Mouse (Mus musculus) lung, embryonic 15.5 days (tissue): Measurements from ENCODE around the gene Arhgef12. TPM values are rescaled to one million over a fixed set of nuclear protein-coding genes. Genes with fewer than 3 reads are reported as not detected.

Experiments
- ATAC-seq: fragments of 200-750 bp; cut with Nextera tagmentation; 2 replicates; pipeline ENCODE4 v1.8.0; 2017; ENCODE audit warnings: moderate number of reproducible peaks, borderline replicate concordance; ENCODE audit not compliant: low FRiP score, low TSS enrichment; ENCODE audit errors: extremely low read depth
- H3K27ac ChIP-seq: fragments of 300-500 bp; sonication (generic); 2 replicates; pipeline ENCODE4 v1.5.1; 2015; ENCODE audit warnings: moderate library complexity, mild to moderate bottlenecking, inconsistent platforms
- H3K27me3 ChIP-seq: fragments of 300-500 bp; sonication (generic); 2 replicates; pipeline ENCODE4 v1.6.1; 2015; ENCODE audit warnings: inconsistent platforms
- H3K36me3 ChIP-seq: fragments of 300-500 bp; sonication (generic); 2 replicates; pipeline ENCODE4 v1.6.1; 2015; ENCODE audit warnings: inconsistent platforms
- H3K4me1 ChIP-seq: fragments of 300-500 bp; sonication (generic); 2 replicates; pipeline ENCODE4 v1.6.1; 2015; ENCODE audit warnings: inconsistent platforms
- H3K4me2 ChIP-seq: fragments of 300-500 bp; sonication (generic); 2 replicates; pipeline ENCODE4 v1.6.1; 2015; ENCODE audit warnings: inconsistent platforms, mild to moderate bottlenecking, moderate library complexity
- H3K4me3 ChIP-seq: fragments of 300-500 bp; sonication (generic); 2 replicates; pipeline ENCODE4 v1.5.1; 2015; ENCODE audit warnings: mild to moderate bottlenecking, inconsistent platforms
- H3K9ac ChIP-seq: fragments of 300-500 bp; sonication (generic); 2 replicates; pipeline ENCODE4 v1.6.1; 2015; ENCODE audit warnings: inconsistent platforms
- H3K9me3 ChIP-seq: fragments of 300-500 bp; sonication (generic); 2 replicates; pipeline ENCODE4 v1.6.1; 2016; ENCODE audit warnings: inconsistent platforms
- WGBS: fragments of 180-500 bp; shearing (Covaris S2); methylation state at CpG from one replicate; pipeline ENCODE4 v1.1.7; 2015; 5-methylcytosine and 5-hydroxymethylcytosine counted together
- polyA plus RNA-seq: library from polyadenylated mRNA; unstranded; fragments of >200 nt; fragmentation: Nextera tagmentation; extraction: Ambion mirVana; gene quantifications from 2 replicates; pipeline ENCODE4 v1.2.1, GENCODE M21; 2015

Arhgef12 gene
- polyA plus RNA-seq, 1 experiment from 2014 or later = 14.3 TPM

DNA sequence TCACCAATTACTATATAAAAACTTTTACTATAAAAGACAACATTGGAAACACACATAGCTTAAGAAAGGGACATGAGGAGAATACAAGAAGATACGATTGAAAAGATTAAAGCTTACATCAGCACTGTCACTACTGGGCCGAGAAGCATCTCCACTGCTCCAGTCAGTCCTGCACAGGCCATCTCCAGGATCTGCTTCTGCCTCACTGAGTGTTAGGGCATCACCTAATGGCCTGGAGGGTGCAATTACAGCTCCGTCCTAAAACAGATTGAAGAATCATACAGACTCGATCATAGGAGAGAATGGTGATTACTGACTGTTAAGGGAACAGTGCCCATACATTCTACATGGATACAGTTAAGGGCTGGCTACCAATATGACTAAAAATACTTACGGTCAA is 91.3 kb downstream of the Arhgef12 start:
- WGBS = 88% methylated on average over 5 of the region's 5 CpGs
- Histone ChIP-seq H3K9ac (no peak overlapping the region), H3K9me3 (no peaks in the 10 kb centered on the region), H3K4me2 (no peak overlapping the region), H3K4me1 (no peaks in the 10 kb centered on the region), H3K4me3 (no peak overlapping the region), H3K27ac (no peak overlapping the region), H3K27me3 (no peaks in the 10 kb centered on the region), H3K36me3 (peaks cover 37% of the 10 kb centered on the region)
- no peak for ATAC-seq

GRCm38 (mm10) chr9:43015366-43015765 is 91.7 kb downstream of the Arhgef12 start:
- Histone ChIP-seq H3K27ac (no peak overlapping the region), H3K9ac (no peak overlapping the region), H3K27me3 (no peaks in the 10 kb centered on the region), H3K4me2 (no peak overlapping the region), H3K4me1 (no peaks in the 10 kb centered on the region), H3K36me3 (peaks cover 37% of the 10 kb centered on the region), H3K9me3 (no peaks in the 10 kb centered on the region), H3K4me3 (no peak overlapping the region)
- 72% methylated on average over 2 of the region's 2 CpGs for WGBS
- ATAC-seq = no peak

GRCm38 (mm10) chr9:43014886-43015285 is 92.2 kb downstream of the Arhgef12 start:
- Histone ChIP-seq H3K9me3 (no peaks in the 10 kb centered on the region), H3K27ac (no peak overlapping the region), H3K4me2 (no peak overlapping the region), H3K27me3 (no peaks in the 10 kb centered on the region), H3K9ac (no peak overlapping the region), H3K4me3 (no peak overlapping the region), H3K4me1 (no peaks in the 10 kb centered on the region), H3K36me3 (peaks cover 40% of the 10 kb centered on the region)
- 92% methylated on average over 1 of the region's 1 CpGs for WGBS
- no peak for ATAC-seq

DNA sequence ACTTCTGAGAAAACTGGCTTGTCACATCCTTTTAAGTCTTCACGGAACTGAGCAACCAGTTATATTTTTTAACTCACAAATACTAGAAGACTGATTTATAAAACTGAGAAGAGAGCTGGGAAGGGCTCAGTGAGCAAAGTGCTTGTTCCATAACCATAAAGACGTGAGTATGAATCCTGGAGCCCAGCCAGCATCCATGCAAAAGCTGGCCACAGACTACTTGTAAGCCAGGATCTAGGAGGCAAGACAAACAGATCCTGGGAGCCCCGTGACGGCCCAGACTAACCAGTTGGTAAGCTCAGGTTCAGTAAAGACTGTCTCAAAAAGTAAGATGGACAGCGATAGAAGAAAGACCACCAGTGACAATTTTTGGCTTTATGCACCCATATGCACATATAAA is 94.5 kb downstream of the Arhgef12 start:
- no peaks in the 10 kb centered on the region for H3K4me1 ChIP-seq
- no peak for ATAC-seq
- H3K36me3 ChIP-seq = peaks cover 43% of the 10 kb centered on the region
- H3K9ac ChIP-seq = no peak overlapping the region
- H3K9me3 ChIP-seq = no peaks in the 10 kb centered on the region
- no peak overlapping the region for H3K4me2 ChIP-seq
- H3K27me3 ChIP-seq = no peaks in the 10 kb centered on the region
- WGBS = 45% methylated on average over 5 of the region's 5 CpGs
- no peak overlapping the region for H3K27ac ChIP-seq
- no peak overlapping the region for H3K4me3 ChIP-seq

DNA sequence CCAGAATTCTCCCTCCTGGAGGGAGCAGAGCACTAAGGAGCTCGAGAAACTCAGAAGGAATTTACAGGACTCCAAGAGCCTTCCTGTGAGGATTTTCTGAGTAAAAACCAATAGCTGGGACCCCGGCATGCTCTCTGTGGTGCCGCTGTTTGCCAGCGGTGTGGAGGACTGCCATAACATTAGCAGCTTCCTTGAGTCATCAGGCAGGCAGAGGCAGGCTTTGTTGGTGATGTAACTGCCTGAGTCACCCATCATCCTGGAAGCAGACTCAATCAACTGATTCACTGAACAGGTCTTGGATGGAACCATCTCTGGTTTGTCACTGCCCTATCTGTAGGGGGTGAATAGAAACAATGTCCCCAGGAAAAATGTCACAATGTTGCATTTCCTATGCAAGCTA is 96.0 kb downstream of the Arhgef12 start:
- no peak for ATAC-seq
- H3K9ac ChIP-seq = no peak overlapping the region
- no peaks in the 10 kb centered on the region for H3K27me3 ChIP-seq
- H3K36me3 ChIP-seq = peaks cover 46% of the 10 kb centered on the region
- no peaks in the 10 kb centered on the region for H3K4me1 ChIP-seq
- H3K4me2 ChIP-seq = no peak overlapping the region
- no peak overlapping the region for H3K27ac ChIP-seq
- H3K4me3 ChIP-seq = no peak overlapping the region
- H3K9me3 ChIP-seq = no peaks in the 10 kb centered on the region
- WGBS = 81% methylated on average over 4 of the region's 4 CpGs

GRCm38 (mm10) chr9:43003881-43004280 is 103.2 kb downstream of the Arhgef12 start:
- 45% methylated on average over 5 of the region's 5 CpGs for WGBS
- no peak for ATAC-seq
- H3K4me3 ChIP-seq = no peak overlapping the region
- H3K4me1 ChIP-seq = peaks cover 15% of the 10 kb centered on the region
- H3K4me2 ChIP-seq = no peak overlapping the region
- no peak overlapping the region for H3K9ac ChIP-seq
- H3K27ac ChIP-seq = no peak overlapping the region
- H3K9me3 ChIP-seq = no peaks in the 10 kb centered on the region
- H3K36me3 ChIP-seq = peaks cover 63% of the 10 kb centered on the region
- no peaks in the 10 kb centered on the region for H3K27me3 ChIP-seq

- ATAC-seq = no peak
- H3K4me2 ChIP-seq = no peak overlapping the region
- peaks cover 15% of the 10 kb centered on the region for H3K4me1 ChIP-seq
- H3K27me3 ChIP-seq = no peaks in the 10 kb centered on the region
- 0 out of 2 replicates have a peak overlapping the region, but pooled peaks have one; percentile 17 for H3K27ac ChIP-seq
- peaks cover 67% of the 10 kb centered on the region for H3K36me3 ChIP-seq
- H3K4me3 ChIP-seq = no peak overlapping the region
- H3K9ac ChIP-seq = no peak overlapping the region
- no peaks in the 10 kb centered on the region for H3K9me3 ChIP-seq
- 70% methylated on average over 4 of the region's 4 CpGs for WGBS
Measured at GRCm38 (mm10) chr9:43003017-43003416, 104.0 kb downstream of the Arhgef12 start.

DNA sequence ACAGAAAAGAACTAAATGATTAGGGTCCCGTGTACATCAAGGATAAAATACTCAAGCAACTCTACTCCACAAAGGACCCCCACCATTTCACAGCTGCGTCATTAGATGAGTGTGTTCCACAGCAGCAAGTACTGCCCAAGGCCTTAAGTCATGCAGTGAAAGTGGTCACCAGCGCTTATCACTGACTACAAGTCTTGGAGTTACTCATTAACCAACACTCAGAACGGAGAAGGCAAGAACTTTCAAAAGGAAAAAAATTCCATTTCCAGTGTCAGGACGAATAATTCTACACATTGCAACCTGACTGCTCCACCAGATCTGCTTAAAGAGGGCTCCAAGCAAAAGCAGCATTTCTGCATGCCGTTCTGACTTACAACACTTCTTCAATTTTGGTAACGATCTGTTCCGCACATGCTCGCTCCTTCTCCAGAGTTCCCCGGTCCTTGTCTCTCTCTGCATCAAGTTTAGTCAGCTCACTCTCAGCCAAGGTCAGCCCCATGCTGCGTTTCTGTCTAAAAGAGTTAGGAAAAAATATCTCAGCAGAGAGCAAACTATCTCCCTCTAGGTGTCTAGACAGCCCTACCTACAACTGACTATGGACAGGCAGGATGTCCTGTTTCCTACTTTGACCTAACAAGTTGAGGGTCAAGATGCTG is 106.3 kb downstream of the Arhgef12 start:
- H3K27ac ChIP-seq = no peak overlapping the region
- WGBS = 68% methylated on average over 11 of the region's 11 CpGs
- no peak for ATAC-seq
- H3K4me3 ChIP-seq = no peak overlapping the region
- no peaks in the 10 kb centered on the region for H3K27me3 ChIP-seq
- H3K9me3 ChIP-seq = no peaks in the 10 kb centered on the region
- peaks cover 70% of the 10 kb centered on the region for H3K36me3 ChIP-seq
- H3K9ac ChIP-seq = no peak overlapping the region
- H3K4me2 ChIP-seq = no peak overlapping the region
- peaks cover 15% of the 10 kb centered on the region for H3K4me1 ChIP-seq

DNA sequence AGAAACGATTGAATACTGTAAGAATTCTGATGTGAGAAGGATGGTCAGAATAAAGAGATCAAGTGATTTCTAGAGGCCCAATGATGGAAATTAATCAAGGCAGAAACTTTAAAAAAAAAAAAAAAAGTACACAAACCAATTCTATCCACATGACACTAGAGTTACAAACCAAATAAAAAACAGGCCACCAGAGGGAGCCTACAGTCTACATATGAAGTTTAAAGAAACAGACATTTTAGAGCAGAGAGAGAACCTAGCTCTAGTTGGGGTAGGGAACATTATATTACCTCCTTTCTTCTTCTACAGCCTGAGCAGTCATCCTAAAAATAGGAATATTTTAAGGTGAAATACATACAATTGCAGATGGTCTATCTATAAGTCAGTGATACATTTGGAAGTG is 107.0 kb downstream of the Arhgef12 start:
- 94% methylated on average over 1 of the region's 1 CpGs for WGBS
- ATAC-seq = no peak
- Histone ChIP-seq H3K9ac (no peak overlapping the region), H3K9me3 (no peaks in the 10 kb centered on the region), H3K36me3 (peaks cover 71% of the 10 kb centered on the region), H3K4me1 (peaks cover 15% of the 10 kb centered on the region), H3K4me3 (no peak overlapping the region), H3K4me2 (no peak overlapping the region), H3K27me3 (no peaks in the 10 kb centered on the region), H3K27ac (no peak overlapping the region)

GRCm38 (mm10) chr9:42997526-42997925 is 109.5 kb downstream of the Arhgef12 start:
- WGBS = 85% methylated on average over 6 of the region's 6 CpGs
- no peak overlapping the region for H3K27ac ChIP-seq
- no peak overlapping the region for H3K9ac ChIP-seq
- no peaks in the 10 kb centered on the region for H3K9me3 ChIP-seq
- peaks cover 6% of the 10 kb centered on the region; the same call in 1 of the 2 replicates for H3K4me1 ChIP-seq
- no peak for ATAC-seq
- peaks cover 73% of the 10 kb centered on the region for H3K36me3 ChIP-seq
- H3K4me2 ChIP-seq = no peak overlapping the region
- no peak overlapping the region for H3K4me3 ChIP-seq
- no peaks in the 10 kb centered on the region for H3K27me3 ChIP-seq

- no peaks in the 10 kb centered on the region for H3K4me1 ChIP-seq
- H3K4me3 ChIP-seq = no peak overlapping the region
- no peak overlapping the region for H3K9ac ChIP-seq
- no peaks in the 10 kb centered on the region for H3K9me3 ChIP-seq
- WGBS = 85% methylated on average over 11 of the region's 11 CpGs
- no peaks in the 10 kb centered on the region for H3K27me3 ChIP-seq
- ATAC-seq = no peak
- H3K36me3 ChIP-seq = peaks cover 77% of the 10 kb centered on the region
- H3K4me2 ChIP-seq = no peak overlapping the region
- H3K27ac ChIP-seq = no peak overlapping the region
Measured at GRCm38 (mm10) chr9:42995298-42995697, 111.7 kb downstream of the Arhgef12 start.

GRCm38 (mm10) chr9:42994708-42995107 is 112.3 kb downstream of the Arhgef12 start:
- Histone ChIP-seq H3K4me2 (no peak overlapping the region), H3K27ac (no peak overlapping the region), H3K4me3 (no peak overlapping the region), H3K4me1 (no peaks in the 10 kb centered on the region), H3K27me3 (no peaks in the 10 kb centered on the region), H3K9ac (no peak overlapping the region), H3K9me3 (no peaks in the 10 kb centered on the region), H3K36me3 (peaks cover 76% of the 10 kb centered on the region)
- ATAC-seq = no peak
- WGBS = 76% methylated on average over 4 of the region's 4 CpGs

DNA sequence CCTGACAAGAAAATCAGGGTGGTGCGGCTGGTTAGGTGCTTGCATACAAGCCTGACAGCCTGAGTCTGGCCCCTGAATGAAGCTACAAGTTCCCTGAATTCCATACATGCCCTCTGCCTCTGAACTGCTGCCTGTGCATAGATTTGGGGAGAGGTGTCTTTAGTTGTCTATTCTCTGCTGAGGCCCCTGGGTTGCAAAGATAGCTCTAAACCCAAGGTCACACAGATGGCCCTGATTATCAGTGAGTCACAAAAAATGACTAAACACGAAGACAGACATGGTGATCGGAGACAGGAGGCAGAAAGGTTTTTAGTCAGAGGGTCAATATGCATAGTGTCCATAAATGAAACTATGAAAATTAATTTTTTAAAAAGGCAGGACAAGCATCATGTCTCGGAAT is 113.4 kb downstream of the Arhgef12 start:
- Histone ChIP-seq H3K4me2 (no peak overlapping the region), H3K4me1 (no peaks in the 10 kb centered on the region), H3K9me3 (no peaks in the 10 kb centered on the region), H3K9ac (no peak overlapping the region), H3K27ac (no peak overlapping the region), H3K4me3 (no peak overlapping the region), H3K27me3 (no peaks in the 10 kb centered on the region), H3K36me3 (peaks cover 72% of the 10 kb centered on the region)
- 83% methylated on average over 4 of the region's 4 CpGs for WGBS
- no peak for ATAC-seq
